Mouse (Mus musculus): ENCODE measurements around the gene Grik1.
A peak's percentile ranks its signal among the peaks of the same experiment; 100 is the strongest.

Grik1 gene

GRCm38 (mm10) chr16:88249825-88250224 lies 40.2 kb downstream of the Grik1 start:
- H3K9me3 ChIP-seq (ENCODE audit: low read length): no peaks in the 10 kb centered on the region
- no peaks in the 10 kb centered on the region for H3K4me1 ChIP-seq (replicated peaks; ENCODE audit: low read depth, low read length)
- H3K27me3 ChIP-seq (ENCODE audit: insufficient read depth, low read length): no peaks in the 10 kb centered on the region
- no peak for TF ChIP-seq CTCF (conservative IDR thresholded peaks at IDR 0.05; ENCODE audit: low read length)
- no peak for TF ChIP-seq POU5F1 (IDR thresholded peaks at IDR 0.05; ENCODE audit: borderline replicate concordance, low read length)
- TF ChIP-seq NANOG (IDR thresholded peaks at IDR 0.05; ENCODE audit: borderline replicate concordance, low read length): no peak
- no peaks in the 10 kb centered on the region for H3K36me3 ChIP-seq (ENCODE audit: insufficient read depth, low read length)
- no peak overlapping the region for H3K4me3 ChIP-seq (replicated peaks; ENCODE audit: low read length)

- Histone ChIP-seq H3K4me1 (replicated peaks; ENCODE audit: low read depth, low read length) (no peaks in the 10 kb centered on the region), H3K27me3 (ENCODE audit: insufficient read depth, low read length) (no peaks in the 10 kb centered on the region), H3K4me3 (replicated peaks; ENCODE audit: low read length) (no peak overlapping the region), H3K9me3 (ENCODE audit: low read length) (no peaks in the 10 kb centered on the region), H3K36me3 (ENCODE audit: insufficient read depth, low read length) (no peaks in the 10 kb centered on the region)
- TF ChIP-seq CTCF (conservative IDR thresholded peaks at IDR 0.05; ENCODE audit: low read length): no peak
- no peak for TF ChIP-seq POU5F1 (IDR thresholded peaks at IDR 0.05; ENCODE audit: borderline replicate concordance, low read length)
- no peak for TF ChIP-seq NANOG (IDR thresholded peaks at IDR 0.05; ENCODE audit: borderline replicate concordance, low read length)
Measured at GRCm38 (mm10) chr16:88247586-88247985, 42.5 kb downstream of the Grik1 start.

- Histone ChIP-seq H3K27me3 (ENCODE audit: insufficient read depth, low read length) (no peaks in the 10 kb centered on the region), H3K9me3 (ENCODE audit: low read length) (no peaks in the 10 kb centered on the region), H3K4me3 (replicated peaks; ENCODE audit: low read length) (no peak overlapping the region), H3K36me3 (ENCODE audit: insufficient read depth, low read length) (no peaks in the 10 kb centered on the region), H3K4me1 (replicated peaks; ENCODE audit: low read depth, low read length) (no peaks in the 10 kb centered on the region)
- TF ChIP-seq CTCF (conservative IDR thresholded peaks at IDR 0.05; ENCODE audit: low read length): no peak
- TF ChIP-seq POU5F1 (IDR thresholded peaks at IDR 0.05; ENCODE audit: borderline replicate concordance, low read length): no peak
- no peak for TF ChIP-seq NANOG (IDR thresholded peaks at IDR 0.05; ENCODE audit: borderline replicate concordance, low read length)
Measured at GRCm38 (mm10) chr16:88244658-88245057, 45.4 kb downstream of the Grik1 start.

- Histone ChIP-seq H3K4me3 (replicated peaks; ENCODE audit: low read length) (no peak overlapping the region), H3K36me3 (ENCODE audit: insufficient read depth, low read length) (no peaks in the 10 kb centered on the region), H3K4me1 (replicated peaks; ENCODE audit: low read depth, low read length) (peaks cover 8% of the 10 kb centered on the region; the same call in 1 of the 2 replicates), H3K27me3 (ENCODE audit: insufficient read depth, low read length) (no peaks in the 10 kb centered on the region; the same call in 1 of the 2 replicates), H3K9me3 (ENCODE audit: low read length) (no peaks in the 10 kb centered on the region)
- TF ChIP-seq NANOG (IDR thresholded peaks at IDR 0.05; ENCODE audit: borderline replicate concordance, low read length) (no peak), CTCF (conservative IDR thresholded peaks at IDR 0.05; ENCODE audit: low read length) (no peak), POU5F1 (IDR thresholded peaks at IDR 0.05; ENCODE audit: borderline replicate concordance, low read length) (no peak)
Measured at GRCm38 (mm10) chr16:88225616-88226015, 64.4 kb downstream of the Grik1 start.

GRCm38 (mm10) chr16:88221932-88222331 lies 68.1 kb downstream of the Grik1 start:
- no peaks in the 10 kb centered on the region for H3K9me3 ChIP-seq (ENCODE audit: low read length)
- no peak overlapping the region for H3K4me3 ChIP-seq (replicated peaks; ENCODE audit: low read length)
- H3K4me1 ChIP-seq (replicated peaks; ENCODE audit: low read depth, low read length): peaks cover 8% of the 10 kb centered on the region; the same call in 1 of the 2 replicates
- TF ChIP-seq POU5F1 (IDR thresholded peaks at IDR 0.05; ENCODE audit: borderline replicate concordance, low read length): no peak
- TF ChIP-seq NANOG (IDR thresholded peaks at IDR 0.05; ENCODE audit: borderline replicate concordance, low read length): no peak
- H3K36me3 ChIP-seq (ENCODE audit: insufficient read depth, low read length): no peaks in the 10 kb centered on the region
- no peaks in the 10 kb centered on the region for H3K27me3 ChIP-seq (ENCODE audit: insufficient read depth, low read length)

GRCm38 (mm10) chr16:88212531-88212930 lies 77.5 kb downstream of the Grik1 start:
- Histone ChIP-seq H3K4me1 (replicated peaks; ENCODE audit: low read depth, low read length) (no peaks in the 10 kb centered on the region), H3K4me3 (replicated peaks; ENCODE audit: low read length) (no peak overlapping the region), H3K9me3 (ENCODE audit: low read length) (no peaks in the 10 kb centered on the region), H3K27me3 (ENCODE audit: insufficient read depth, low read length) (no peaks in the 10 kb centered on the region), H3K36me3 (ENCODE audit: insufficient read depth, low read length) (no peaks in the 10 kb centered on the region)
- TF ChIP-seq CTCF (conservative IDR thresholded peaks at IDR 0.05; ENCODE audit: low read length): no peak
- no peak for TF ChIP-seq NANOG (IDR thresholded peaks at IDR 0.05; ENCODE audit: borderline replicate concordance, low read length)
- no peak for TF ChIP-seq POU5F1 (IDR thresholded peaks at IDR 0.05; ENCODE audit: borderline replicate concordance, low read length)

- Histone ChIP-seq H3K4me3 (replicated peaks; ENCODE audit: low read length) (no peak overlapping the region), H3K4me1 (replicated peaks; ENCODE audit: low read depth, low read length) (no peaks in the 10 kb centered on the region), H3K36me3 (ENCODE audit: insufficient read depth, low read length) (no peaks in the 10 kb centered on the region), H3K27me3 (ENCODE audit: insufficient read depth, low read length) (no peaks in the 10 kb centered on the region), H3K9me3 (ENCODE audit: low read length) (no peaks in the 10 kb centered on the region)
- TF ChIP-seq POU5F1 (IDR thresholded peaks at IDR 0.05; ENCODE audit: borderline replicate concordance, low read length): no peak
- peak; percentile 39 for TF ChIP-seq CTCF (conservative IDR thresholded peaks at IDR 0.05; ENCODE audit: low read length)
- no peak for TF ChIP-seq NANOG (IDR thresholded peaks at IDR 0.05; ENCODE audit: borderline replicate concordance, low read length)
Measured at GRCm38 (mm10) chr16:88211852-88212251, 78.2 kb downstream of the Grik1 start.

GRCm38 (mm10) chr16:88204400-88204799 lies 85.7 kb downstream of the Grik1 start:
- H3K4me1 ChIP-seq (replicated peaks; ENCODE audit: low read depth, low read length): no peaks in the 10 kb centered on the region
- no peak overlapping the region for H3K4me3 ChIP-seq (replicated peaks; ENCODE audit: low read length)
- TF ChIP-seq CTCF (conservative IDR thresholded peaks at IDR 0.05; ENCODE audit: low read length) (peak; percentile 87), NANOG (IDR thresholded peaks at IDR 0.05; ENCODE audit: borderline replicate concordance, low read length) (no peak), POU5F1 (IDR thresholded peaks at IDR 0.05; ENCODE audit: borderline replicate concordance, low read length) (no peak)
- no peaks in the 10 kb centered on the region for H3K36me3 ChIP-seq (ENCODE audit: insufficient read depth, low read length)
- no peaks in the 10 kb centered on the region for H3K9me3 ChIP-seq (ENCODE audit: low read length)
- H3K27me3 ChIP-seq (ENCODE audit: insufficient read depth, low read length): peaks cover 17% of the 10 kb centered on the region

- no peaks in the 10 kb centered on the region for H3K9me3 ChIP-seq (ENCODE audit: low read length)
- no peaks in the 10 kb centered on the region for H3K36me3 ChIP-seq (ENCODE audit: insufficient read depth, low read length)
- TF ChIP-seq POU5F1 (IDR thresholded peaks at IDR 0.05; ENCODE audit: borderline replicate concordance, low read length) (no peak), NANOG (IDR thresholded peaks at IDR 0.05; ENCODE audit: borderline replicate concordance, low read length) (no peak), CTCF (conservative IDR thresholded peaks at IDR 0.05; ENCODE audit: low read length) (no peak)
- H3K4me1 ChIP-seq (replicated peaks; ENCODE audit: low read depth, low read length): no peaks in the 10 kb centered on the region
- no peak overlapping the region for H3K4me3 ChIP-seq (replicated peaks; ENCODE audit: low read length)
- H3K27me3 ChIP-seq (ENCODE audit: insufficient read depth, low read length): peaks cover 17% of the 10 kb centered on the region
Measured at GRCm38 (mm10) chr16:88203985-88204384, 86.1 kb downstream of the Grik1 start.
